Mouse (Mus musculus): Measurements from ENCODE around the gene Tmem183a. TPM values are rescaled to one million over a fixed set of nuclear protein-coding genes. Genes with fewer than 3 reads are reported as not detected.

The Tmem183a gene
- polyA plus RNA-seq, 1 experiment from 2014 or later = 90.6 TPM

DNA sequence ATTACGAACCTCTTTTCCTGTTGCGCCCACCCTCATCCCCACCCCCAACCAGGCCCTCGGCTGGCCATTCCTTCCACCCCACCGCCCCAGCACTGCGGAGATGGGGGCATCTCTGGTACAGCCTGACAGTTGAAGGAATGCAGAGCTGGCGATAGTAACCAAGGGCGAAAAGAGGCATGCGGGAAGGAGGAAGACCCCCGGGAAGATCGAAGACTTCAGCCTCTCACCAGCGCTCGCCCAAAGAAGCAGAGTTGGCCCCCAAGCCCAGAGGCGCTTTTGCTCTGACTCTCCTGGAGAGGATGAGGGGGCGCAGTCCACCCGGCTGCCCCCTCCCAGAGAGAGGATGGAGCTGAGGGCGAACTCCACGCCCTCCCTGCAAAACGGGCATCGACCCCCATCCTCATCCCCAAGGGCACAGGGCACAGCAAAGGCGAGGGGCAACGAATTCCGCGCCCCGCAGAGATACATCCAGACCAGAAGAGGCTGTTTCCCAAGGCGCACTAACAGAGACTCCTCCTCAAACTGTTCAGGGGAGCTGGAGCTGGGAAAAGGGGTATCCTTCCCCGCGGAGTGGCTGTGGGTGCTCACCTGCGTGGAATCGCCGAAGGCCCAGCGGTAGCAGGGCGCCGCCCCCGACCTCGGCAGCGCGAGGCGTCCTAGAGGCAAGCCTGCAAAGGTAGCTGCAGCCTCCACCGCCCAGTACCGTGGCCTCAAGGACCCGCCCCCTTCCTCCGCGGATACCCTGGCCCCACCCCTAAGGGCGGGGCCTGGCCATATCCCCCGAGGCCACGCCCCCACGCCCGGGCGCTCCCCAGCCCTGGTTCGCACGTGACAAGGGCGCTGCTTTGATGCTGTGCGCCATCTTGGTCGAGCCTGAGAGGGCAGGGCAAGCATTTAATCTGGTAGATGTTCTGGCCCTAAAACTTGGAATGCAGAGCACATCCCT is 17.5 kb downstream of the Tmem183a start:
- Histone ChIP-seq H3K9me3 (no peaks in the 10 kb centered on the region), H3K27me3 (replicated peaks) (no peaks in the 10 kb centered on the region), H3K9ac (peak overlapping the region; percentile 63), H3K36me3 (peaks cover 9% of the 10 kb centered on the region), H3K4me1 (peaks cover 5% of the 10 kb centered on the region), H3K4me3 (replicated peaks) (peak overlapping the region; percentile 54), H3K4me2 (peak overlapping the region; percentile 94), H3K27ac (peak overlapping the region; percentile 31)
- WGBS = 2% methylated on average over 53 of the region's 54 CpGs
- ATAC-seq (ENCODE audit: insufficient read depth, low FRiP score, low read depth) = peak; percentile 95

GRCm38 (mm10) chr1:134343567-134343966 is 18.2 kb downstream of the Tmem183a start:
- Histone ChIP-seq H3K9me3 (no peaks in the 10 kb centered on the region), H3K9ac (no peak overlapping the region)
- ATAC-seq (ENCODE audit: insufficient read depth, low FRiP score, low read depth) = no peak

DNA sequence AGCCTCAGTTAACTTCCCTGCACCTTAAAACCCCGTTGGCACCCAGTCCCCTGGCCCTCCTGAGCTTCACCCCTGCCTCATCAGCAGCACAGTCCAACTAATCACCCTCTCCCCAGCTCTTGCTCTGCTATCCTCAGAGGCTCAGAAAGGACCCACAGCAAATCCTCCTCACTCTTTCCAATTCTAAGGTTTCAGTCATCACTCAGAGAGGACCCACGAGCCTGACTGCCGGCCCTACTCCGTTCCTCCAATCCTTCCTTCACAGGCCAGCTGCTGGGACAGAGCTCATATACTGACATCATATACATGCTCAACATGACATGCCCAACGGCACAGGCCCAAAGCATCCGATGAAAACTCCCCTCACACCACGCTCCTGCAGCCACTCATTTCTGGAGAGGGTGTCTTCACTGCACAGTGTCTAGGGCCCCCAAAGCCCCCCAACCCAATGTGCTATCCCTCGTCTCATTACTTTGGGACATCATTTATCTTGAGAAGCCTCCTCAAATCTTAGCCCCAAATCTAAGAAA is 18.9 kb downstream of the Tmem183a start:
- H3K4me1 ChIP-seq = peaks cover 5% of the 10 kb centered on the region
- H3K9ac ChIP-seq = no peak overlapping the region
- H3K36me3 ChIP-seq = peaks cover 7% of the 10 kb centered on the region
- ATAC-seq (ENCODE audit: insufficient read depth, low FRiP score, low read depth) = no peak
- H3K9me3 ChIP-seq = no peaks in the 10 kb centered on the region
- no peak overlapping the region for H3K4me3 ChIP-seq (replicated peaks)
- no peak overlapping the region for H3K27ac ChIP-seq
- no peak overlapping the region for H3K4me2 ChIP-seq
- 75% methylated on average over 8 of the region's 8 CpGs for WGBS
- no peaks in the 10 kb centered on the region for H3K27me3 ChIP-seq (replicated peaks)

More at GRCm38 (mm10) chr1:134343567-134343966, 18.2 kb downstream of the Tmem183a start:
- Histone ChIP-seq H3K27ac (no peak overlapping the region), H3K4me2 (peak overlapping the region; percentile 94), H3K27me3 (replicated peaks) (no peaks in the 10 kb centered on the region), H3K4me3 (replicated peaks) (peak overlapping the region; percentile 54), H3K4me1 (peaks cover 5% of the 10 kb centered on the region), H3K36me3 (peaks cover 9% of the 10 kb centered on the region)
- 19% methylated on average over 2 of the region's 2 CpGs for WGBS

DNA sequence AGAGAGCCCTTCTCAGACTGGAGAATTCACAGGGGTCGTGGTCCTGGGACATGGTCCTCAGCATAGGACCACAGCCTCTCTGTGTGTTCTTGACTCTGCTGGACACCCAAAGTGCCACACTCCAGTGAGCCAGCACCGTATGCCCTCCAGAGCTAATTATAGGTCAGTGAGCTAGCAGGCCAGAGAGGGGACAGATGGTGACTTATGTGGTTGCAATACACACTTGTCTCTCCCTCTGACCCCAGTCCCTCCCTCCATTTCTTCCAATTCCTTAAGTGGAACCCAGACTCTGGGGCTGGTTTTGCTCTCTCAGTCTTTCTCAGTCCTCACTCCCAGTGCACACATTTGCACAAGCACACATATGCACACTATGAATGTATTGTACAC is 19.5 kb downstream of the Tmem183a start:
- Histone ChIP-seq H3K4me3 (replicated peaks) (no peak overlapping the region), H3K36me3 (peaks cover 3% of the 10 kb centered on the region; the same call in 1 of the 2 replicates), H3K27ac (no peak overlapping the region), H3K4me1 (peaks cover 5% of the 10 kb centered on the region), H3K4me2 (no peak overlapping the region), H3K27me3 (replicated peaks) (no peaks in the 10 kb centered on the region), H3K9me3 (no peaks in the 10 kb centered on the region), H3K9ac (no peak overlapping the region)
- WGBS = 53% methylated on average over 2 of the region's 2 CpGs
- no peak for ATAC-seq (ENCODE audit: insufficient read depth, low FRiP score, low read depth)

- no peak for ATAC-seq (ENCODE audit: insufficient read depth, low FRiP score, low read depth)
- Histone ChIP-seq H3K36me3 (no peaks in the 10 kb centered on the region), H3K27ac (no peak overlapping the region), H3K9ac (no peak overlapping the region), H3K27me3 (replicated peaks) (no peaks in the 10 kb centered on the region), H3K9me3 (no peaks in the 10 kb centered on the region), H3K4me2 (no peak overlapping the region), H3K4me1 (peaks cover 5% of the 10 kb centered on the region), H3K4me3 (replicated peaks) (no peak overlapping the region)
- WGBS = 68% methylated on average over 5 of the region's 5 CpGs
Measured at GRCm38 (mm10) chr1:134341641-134342277, 20.0 kb downstream of the Tmem183a start.

DNA sequence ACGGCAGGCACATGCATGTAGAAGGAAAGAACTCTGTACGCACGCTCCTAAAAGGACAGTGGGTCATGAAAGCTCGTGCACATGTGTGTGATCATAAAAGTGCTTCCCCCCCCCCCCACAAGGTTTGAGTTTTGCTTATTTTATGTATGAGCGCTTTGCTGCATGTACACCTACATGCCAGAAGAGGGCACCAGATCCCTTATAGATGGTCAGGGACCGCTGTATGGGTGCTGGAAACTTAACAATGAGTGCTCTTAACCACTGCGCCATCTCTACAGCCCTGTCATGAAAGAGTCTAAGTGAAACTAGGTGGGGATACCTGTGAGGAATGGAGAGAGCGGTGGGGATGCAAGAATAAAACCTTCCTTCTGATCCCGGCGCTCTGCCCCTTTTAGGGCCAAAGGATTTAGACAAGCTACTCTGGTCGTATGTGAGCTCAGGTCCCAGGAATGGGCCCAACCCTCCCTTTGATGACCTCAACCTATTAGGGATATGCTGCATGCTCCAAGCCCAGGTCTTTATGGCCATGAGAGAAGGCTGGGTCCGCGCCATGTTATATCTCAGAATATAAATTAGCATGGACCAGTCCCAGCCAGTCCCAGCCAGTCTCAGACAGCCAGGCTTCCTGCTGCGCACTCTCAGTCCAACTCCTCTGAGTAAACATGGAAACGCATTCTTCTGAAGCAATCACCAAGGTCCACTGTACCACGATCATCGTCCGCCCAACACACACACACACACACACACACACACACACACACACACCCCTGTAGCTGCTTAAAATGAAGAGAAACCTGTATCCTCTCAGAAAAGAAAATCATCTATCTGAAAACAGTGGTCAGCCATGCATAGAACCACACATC is 21.8 kb downstream of the Tmem183a start:
- Histone ChIP-seq H3K27me3 (replicated peaks) (no peaks in the 10 kb centered on the region), H3K4me1 (peaks cover 5% of the 10 kb centered on the region), H3K36me3 (no peaks in the 10 kb centered on the region), H3K4me3 (replicated peaks) (no peak overlapping the region), H3K9me3 (no peaks in the 10 kb centered on the region), H3K9ac (no peak overlapping the region), H3K4me2 (no peak overlapping the region), H3K27ac (no peak overlapping the region)
- WGBS = 91% methylated on average over 18 of the region's 18 CpGs
- no peak for ATAC-seq (ENCODE audit: insufficient read depth, low FRiP score, low read depth)

DNA sequence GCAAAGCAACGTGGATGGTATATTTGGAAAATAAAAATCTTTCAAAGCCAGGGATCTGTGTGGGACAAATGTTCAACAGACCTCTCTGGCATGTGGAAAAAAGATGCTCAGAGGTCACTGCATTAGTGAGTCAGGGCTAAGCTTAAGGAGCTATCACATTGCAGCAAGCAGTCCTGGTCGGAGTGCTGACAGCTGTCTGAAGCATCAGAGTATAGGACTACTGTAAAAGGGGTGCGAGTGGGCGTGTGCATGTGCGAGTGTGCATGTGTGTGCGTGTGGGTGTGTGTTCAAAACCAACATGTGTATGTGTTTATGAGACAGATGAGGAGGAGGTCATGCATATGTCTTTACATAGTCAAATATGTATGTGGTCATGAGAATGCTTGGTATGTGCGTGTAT is 22.6 kb downstream of the Tmem183a start:
- 85% methylated on average over 7 of the region's 7 CpGs for WGBS
- H3K27me3 ChIP-seq (replicated peaks) = no peaks in the 10 kb centered on the region
- ATAC-seq (ENCODE audit: insufficient read depth, low FRiP score, low read depth) = no peak
- H3K9ac ChIP-seq = no peak overlapping the region
- H3K27ac ChIP-seq = no peak overlapping the region
- H3K4me2 ChIP-seq = no peak overlapping the region
- H3K36me3 ChIP-seq = no peaks in the 10 kb centered on the region
- no peak overlapping the region for H3K4me3 ChIP-seq (replicated peaks)
- no peaks in the 10 kb centered on the region for H3K9me3 ChIP-seq
- peaks cover 2% of the 10 kb centered on the region for H3K4me1 ChIP-seq

DNA sequence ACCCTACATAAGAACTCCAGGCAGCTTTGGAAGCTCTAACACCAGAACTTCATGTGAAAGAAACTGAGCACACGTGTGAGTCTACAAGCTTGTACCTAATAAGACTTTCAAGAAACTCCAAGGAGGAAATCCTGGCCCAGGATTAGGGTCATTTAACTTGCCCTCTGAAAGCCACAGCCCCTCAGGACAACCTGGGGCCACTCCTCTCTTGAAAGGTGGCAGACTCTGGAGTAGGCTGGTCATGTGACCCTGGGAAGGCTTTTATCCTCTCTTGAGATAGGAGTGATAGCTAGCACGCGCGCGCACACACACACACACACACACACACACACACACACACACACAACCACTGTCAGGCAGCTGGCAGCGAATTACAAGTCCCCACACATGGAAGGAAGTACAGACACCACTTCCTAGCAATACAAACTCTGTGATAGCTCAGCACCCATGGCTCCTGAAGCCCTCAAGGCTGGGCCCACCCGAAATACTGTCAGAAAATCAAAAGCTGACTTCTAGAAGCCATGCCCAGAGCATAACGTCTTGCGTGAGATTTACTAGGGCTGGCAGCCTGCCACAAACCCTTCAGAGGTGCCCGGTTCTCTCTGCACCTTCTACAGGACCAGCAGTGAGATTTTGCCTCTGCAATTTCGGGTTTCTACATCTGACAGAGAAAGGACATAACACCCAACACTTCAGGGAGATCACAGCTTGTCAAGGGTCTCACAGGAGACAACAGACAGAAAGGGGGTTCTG is 24.6 kb downstream of the Tmem183a start:
- H3K9ac ChIP-seq = no peak overlapping the region
- no peak overlapping the region for H3K27ac ChIP-seq
- WGBS = 65% methylated on average over 11 of the region's 11 CpGs
- no peaks in the 10 kb centered on the region for H3K27me3 ChIP-seq (replicated peaks)
- H3K4me1 ChIP-seq = peaks cover 8% of the 10 kb centered on the region; the same call in 1 of the 2 replicates
- H3K36me3 ChIP-seq = no peaks in the 10 kb centered on the region
- H3K4me2 ChIP-seq = no peak overlapping the region
- no peaks in the 10 kb centered on the region for H3K9me3 ChIP-seq
- ATAC-seq (ENCODE audit: insufficient read depth, low FRiP score, low read depth) = no peak
- H3K4me3 ChIP-seq (replicated peaks) = no peak overlapping the region

GRCm38 (mm10) chr1:134335924-134336810 is 25.6 kb downstream of the Tmem183a start:
- H3K27ac ChIP-seq = no peak overlapping the region
- no peak overlapping the region for H3K4me3 ChIP-seq (replicated peaks)
- ATAC-seq (ENCODE audit: insufficient read depth, low FRiP score, low read depth) = no peak
- WGBS = 79% methylated on average over 12 of the region's 12 CpGs
- no peak overlapping the region for H3K4me2 ChIP-seq
- H3K27me3 ChIP-seq (replicated peaks) = no peaks in the 10 kb centered on the region
- H3K9me3 ChIP-seq = no peaks in the 10 kb centered on the region
- no peaks in the 10 kb centered on the region for H3K36me3 ChIP-seq
- no peak overlapping the region for H3K9ac ChIP-seq
- H3K4me1 ChIP-seq = peaks cover 8% of the 10 kb centered on the region; the same call in 1 of the 2 replicates

DNA sequence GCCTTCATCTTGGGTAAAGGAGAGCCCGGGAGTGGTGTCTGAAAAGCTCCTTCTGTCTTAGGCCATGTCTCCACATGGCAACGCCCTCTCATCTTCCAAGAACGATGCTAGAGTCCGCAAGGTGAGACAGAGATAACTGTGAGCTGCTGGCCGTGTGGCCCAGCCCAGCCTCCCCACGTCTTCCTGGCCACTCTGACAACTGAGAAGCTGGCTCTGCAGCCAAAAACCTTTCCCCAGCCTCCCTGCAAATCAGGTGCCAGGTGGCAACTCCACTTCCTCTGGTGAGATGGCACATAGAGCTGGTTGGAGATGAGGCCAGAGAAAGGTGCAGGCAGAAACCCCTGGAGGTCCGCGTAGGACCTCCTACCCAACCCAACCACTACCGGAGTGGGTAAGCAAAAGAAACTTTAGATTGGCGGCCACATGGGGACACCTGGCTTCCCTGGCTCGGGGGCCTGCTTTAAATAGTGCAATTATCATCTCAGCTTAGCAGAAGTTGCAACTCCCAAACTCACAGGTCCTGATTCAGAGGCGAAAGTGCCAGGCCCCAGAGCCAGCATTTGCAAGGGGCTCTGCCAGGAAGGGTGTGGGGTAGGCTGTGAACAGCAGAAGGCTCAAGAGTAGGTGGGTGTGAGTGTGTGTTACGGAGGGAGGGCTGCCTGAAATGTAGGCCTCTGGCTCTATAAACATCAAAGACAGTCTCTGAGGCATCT is 26.4 kb downstream of the Tmem183a start:
- ATAC-seq (ENCODE audit: insufficient read depth, low FRiP score, low read depth) = no peak
- peaks cover 8% of the 10 kb centered on the region; the same call in 1 of the 2 replicates for H3K4me1 ChIP-seq
- H3K9me3 ChIP-seq = no peaks in the 10 kb centered on the region
- no peak overlapping the region for H3K4me3 ChIP-seq (replicated peaks)
- no peak overlapping the region for H3K27ac ChIP-seq
- 75% methylated on average over 13 of the region's 13 CpGs for WGBS
- H3K27me3 ChIP-seq (replicated peaks) = no peaks in the 10 kb centered on the region
- no peak overlapping the region for H3K9ac ChIP-seq
- H3K36me3 ChIP-seq = no peaks in the 10 kb centered on the region
- H3K4me2 ChIP-seq = no peak overlapping the region

Measured in stomach, embryonic 15.5 days (tissue).